Mouse (Mus musculus): Measurements from ENCODE around the gene Mlycd. TPM values are rescaled to one million over a fixed set of nuclear protein-coding genes. Genes with fewer than 3 reads are reported as not detected.

Gene Mlycd
- polyA plus RNA-seq, 1 experiment: not detected

- Histone ChIP-seq H3K4me1 (ENCODE audit: control insufficient read depth, insufficient read depth, low read length) (peaks cover 16% of the 10 kb centered on the region), H3K4me3 (ENCODE audit: insufficient read depth, low read depth, low read length) (no peak overlapping the region), H3K27ac (ENCODE audit: insufficient read depth, low read depth, low read length) (no peak overlapping the region)
- 86% methylated on average over 10 of the region's 10 CpGs for WGBS
- no peak for TF ChIP-seq POLR2A (IDR thresholded peaks at IDR 0.05; ENCODE audit: insufficient read depth, low read depth, low read length)
- no peak for TF ChIP-seq CTCF (IDR thresholded peaks at IDR 0.05; ENCODE audit: insufficient read depth, low read depth, low read length)
Observed at GRCm38 (mm10) chr8:119413605-119414004, 18.9 kb downstream of the Mlycd start.

- WGBS: 84% methylated on average over 7 of the region's 7 CpGs
Observed at GRCm38 (mm10) chr8:119420318-119420717, 25.6 kb downstream of the Mlycd start.

GRCm38 (mm10) chr8:119421603-119422122 is 27.0 kb downstream of the Mlycd start:
- 53% methylated on average over 9 of the region's 9 CpGs for WGBS
- H3K4me1 ChIP-seq (ENCODE audit: control insufficient read depth, insufficient read depth, low read length): peaks cover 37% of the 10 kb centered on the region
- H3K4me3 ChIP-seq (ENCODE audit: insufficient read depth, low read depth, low read length): no peak overlapping the region
- no peak overlapping the region for H3K27ac ChIP-seq (ENCODE audit: insufficient read depth, low read depth, low read length)
- TF ChIP-seq POLR2A (IDR thresholded peaks at IDR 0.05; ENCODE audit: insufficient read depth, low read depth, low read length): no peak
- TF ChIP-seq CTCF (IDR thresholded peaks at IDR 0.05; ENCODE audit: insufficient read depth, low read depth, low read length): no peak

More at GRCm38 (mm10) chr8:119420318-119420717, 25.6 kb downstream of the Mlycd start:
- no peak overlapping the region for H3K27ac ChIP-seq (ENCODE audit: insufficient read depth, low read depth, low read length)
- H3K4me1 ChIP-seq (ENCODE audit: control insufficient read depth, insufficient read depth, low read length): peaks cover 40% of the 10 kb centered on the region
- no peak for TF ChIP-seq POLR2A (IDR thresholded peaks at IDR 0.05; ENCODE audit: insufficient read depth, low read depth, low read length)
- TF ChIP-seq CTCF (IDR thresholded peaks at IDR 0.05; ENCODE audit: insufficient read depth, low read depth, low read length): no peak
- H3K4me3 ChIP-seq (ENCODE audit: insufficient read depth, low read depth, low read length): no peak overlapping the region

- Histone ChIP-seq H3K4me3 (ENCODE audit: insufficient read depth, low read depth, low read length) (no peak overlapping the region), H3K4me1 (ENCODE audit: control insufficient read depth, insufficient read depth, low read length) (peaks cover 33% of the 10 kb centered on the region), H3K27ac (ENCODE audit: insufficient read depth, low read depth, low read length) (no peak overlapping the region)
- 48% methylated on average over 9 of the region's 9 CpGs for WGBS
- TF ChIP-seq CTCF (IDR thresholded peaks at IDR 0.05; ENCODE audit: insufficient read depth, low read depth, low read length): no peak
- TF ChIP-seq POLR2A (IDR thresholded peaks at IDR 0.05; ENCODE audit: insufficient read depth, low read depth, low read length): no peak
Observed at GRCm38 (mm10) chr8:119422123-119422711, 27.5 kb downstream of the Mlycd start.

GRCm38 (mm10) chr8:119423631-119424141 is 29.0 kb downstream of the Mlycd start:
- peaks cover 40% of the 10 kb centered on the region for H3K4me1 ChIP-seq (ENCODE audit: control insufficient read depth, insufficient read depth, low read length)
- TF ChIP-seq POLR2A (IDR thresholded peaks at IDR 0.05; ENCODE audit: insufficient read depth, low read depth, low read length) (no peak), CTCF (IDR thresholded peaks at IDR 0.05; ENCODE audit: insufficient read depth, low read depth, low read length) (no peak)
- H3K27ac ChIP-seq (ENCODE audit: insufficient read depth, low read depth, low read length): no peak overlapping the region
- H3K4me3 ChIP-seq (ENCODE audit: insufficient read depth, low read depth, low read length): no peak overlapping the region
- 71% methylated on average over 9 of the region's 9 CpGs for WGBS

- no peak for TF ChIP-seq CTCF (IDR thresholded peaks at IDR 0.05; ENCODE audit: insufficient read depth, low read depth, low read length)
- Histone ChIP-seq H3K4me3 (ENCODE audit: insufficient read depth, low read depth, low read length) (no peak overlapping the region), H3K4me1 (ENCODE audit: control insufficient read depth, insufficient read depth, low read length) (peaks cover 40% of the 10 kb centered on the region), H3K27ac (ENCODE audit: insufficient read depth, low read depth, low read length) (no peak overlapping the region)
- 92% methylated on average over 10 of the region's 10 CpGs for WGBS
Observed at GRCm38 (mm10) chr8:119424199-119424733, 29.6 kb downstream of the Mlycd start.

- Histone ChIP-seq H3K4me3 (ENCODE audit: insufficient read depth, low read depth, low read length) (no peak overlapping the region), H3K4me1 (ENCODE audit: control insufficient read depth, insufficient read depth, low read length) (peaks cover 40% of the 10 kb centered on the region), H3K27ac (ENCODE audit: insufficient read depth, low read depth, low read length) (no peak overlapping the region)
- 80% methylated on average over 10 of the region's 10 CpGs for WGBS
- TF ChIP-seq CTCF (IDR thresholded peaks at IDR 0.05; ENCODE audit: insufficient read depth, low read depth, low read length): no peak
- no peak for TF ChIP-seq POLR2A (IDR thresholded peaks at IDR 0.05; ENCODE audit: insufficient read depth, low read depth, low read length)
Observed at GRCm38 (mm10) chr8:119424740-119425139, 30.1 kb downstream of the Mlycd start.

GRCm38 (mm10) chr8:119425533-119425932 is 30.9 kb downstream of the Mlycd start:
- Histone ChIP-seq H3K4me3 (ENCODE audit: insufficient read depth, low read depth, low read length) (no peak overlapping the region), H3K4me1 (ENCODE audit: control insufficient read depth, insufficient read depth, low read length) (peaks cover 40% of the 10 kb centered on the region), H3K27ac (ENCODE audit: insufficient read depth, low read depth, low read length) (no peak overlapping the region)
- TF ChIP-seq CTCF (IDR thresholded peaks at IDR 0.05; ENCODE audit: insufficient read depth, low read depth, low read length) (no peak), POLR2A (IDR thresholded peaks at IDR 0.05; ENCODE audit: insufficient read depth, low read depth, low read length) (no peak)
- WGBS: 93% methylated on average over 10 of the region's 10 CpGs

GRCm38 (mm10) chr8:119426069-119426735 is 31.5 kb downstream of the Mlycd start:
- WGBS: 70% methylated on average over 6 of the region's 6 CpGs
- no peak overlapping the region for H3K4me3 ChIP-seq (ENCODE audit: insufficient read depth, low read depth, low read length)
- H3K4me1 ChIP-seq (ENCODE audit: control insufficient read depth, insufficient read depth, low read length): peaks cover 40% of the 10 kb centered on the region
- no peak for TF ChIP-seq POLR2A (IDR thresholded peaks at IDR 0.05; ENCODE audit: insufficient read depth, low read depth, low read length)
- TF ChIP-seq CTCF (IDR thresholded peaks at IDR 0.05; ENCODE audit: insufficient read depth, low read depth, low read length): no peak
- H3K27ac ChIP-seq (ENCODE audit: insufficient read depth, low read depth, low read length): no peak overlapping the region
